ENCODE assay signal across 20 mouse cellular contexts in genomic region chr15:98486433-98487021, GRCm38 (mm10). TPM values are rescaled to one million over a fixed set of nuclear protein-coding genes. Genes with fewer than 3 reads are reported as not detected.
A peak's percentile ranks its signal among the peaks of the same experiment; 100 is the strongest.
DNase-seq lines count a peak whose midpoint lies in the region; ATAC-seq lines count a peak whose summit lies in the region.
"Had no signal": no experiment of that assay in that cellular context is flagged by ENCODE, and none has a peak within 500 bp of the region (broad histone marks: within the 10 kb centered on the region; RNA-seq: fewer than 3 reads in every experiment).

No protein-coding gene starts in this region.

- peak; percentile 21 for DNase-seq in thymus, postnatal 14 days
- no peak for DNase-seq in thymus, postnatal 4 days
- DNase-seq in CD4-positive helper T cell, adult 2 months (ENCODE audit: low read depth, low spot score), result peak; percentile 32
- no peak for DNase-seq in heart, postnatal 4 days
- no peak for DNase-seq in spleen, adult 18-20 months
- no peak for DNase-seq in cerebellum, adult 8-10 months
- DNase-seq: adrenal gland, adult 8-10 months; adrenal gland, postnatal 36 days; cerebellum, adult 2 months; cerebellum, postnatal 14 days; heart, adult 18-20 months; heart, postnatal 10 days had no signal

- peak; percentile 66 for ATAC-seq in common myeloid progenitor, adult 5-6 weeks (replicated peaks; ENCODE audit: low read depth, poor library complexity, severe bottlenecking)
- ATAC-seq: forebrain, embryonic 15.5 days; hindbrain, postnatal 0 days; intestine, embryonic 15.5 days had no signal

RNA-seq across cellular contexts. Expression of gene Lalba, which starts 4.0 kb away (rescaled TPM):
- not detected in 2 replicates for total RNA-seq in common myeloid progenitor, adult 5-6 weeks (2017)
- total RNA-seq in heart, postnatal 4 days (2021), result not detected
- total RNA-seq: adrenal gland, adult 8-10 months; adrenal gland, postnatal 36 days; G1E; gastrocnemius, adult 8-10 months; gastrocnemius, postnatal 4 days; hematopoietic stem cell, adult 5-6 weeks; hindbrain, postnatal 0 days had no signal

RNA-seq across cellular contexts. Expression of gene Olfr279, which starts 5.7 kb away (rescaled TPM):
- total RNA-seq in common myeloid progenitor, adult 5-6 weeks (2017), result not detected in 2 replicates
- not detected for total RNA-seq in heart, postnatal 4 days (2021)
- total RNA-seq: adrenal gland, adult 8-10 months; adrenal gland, postnatal 36 days; gastrocnemius, adult 8-10 months; gastrocnemius, postnatal 4 days; heart, adult 18-20 months; heart, postnatal 10 days; hematopoietic stem cell, adult 5-6 weeks; hindbrain, postnatal 0 days had no signal

RNA-seq across cellular contexts. Expression of gene OR5BS1P, which starts 16.8 kb away (rescaled TPM):
- not detected in 2 replicates for total RNA-seq in common myeloid progenitor, adult 5-6 weeks (2017)
- not detected for total RNA-seq in heart, postnatal 4 days (2021)
- total RNA-seq: adrenal gland, adult 8-10 months; adrenal gland, postnatal 36 days; gastrocnemius, adult 8-10 months; gastrocnemius, postnatal 4 days; heart, adult 18-20 months; heart, postnatal 10 days; hematopoietic stem cell, adult 5-6 weeks; hindbrain, postnatal 0 days had no signal

RNA-seq across cellular contexts. Expression of gene Olfr281, which starts 34.1 kb away (rescaled TPM):
- total RNA-seq in common myeloid progenitor, adult 5-6 weeks (2017), result not detected in 2 replicates
- not detected for total RNA-seq in heart, postnatal 4 days (2021)
- total RNA-seq: adrenal gland, adult 8-10 months; adrenal gland, postnatal 36 days; gastrocnemius, adult 8-10 months; gastrocnemius, postnatal 4 days; heart, adult 18-20 months; heart, postnatal 10 days; hematopoietic stem cell, adult 5-6 weeks; hindbrain, postnatal 0 days had no signal

RNA-seq across cellular contexts. Expression of gene Kansl2, which starts 47.5 kb away (rescaled TPM):
- total RNA-seq in common myeloid progenitor, adult 5-6 weeks (2017), result 57.1 and 63.0 TPM in 2 replicates
- 10 to 100 TPM; 88.8 to 93.8 TPM for total RNA-seq in heart, postnatal 4 days (2021)

Comparison
In these comparisons a context has a peak if more than half of its experiments do, and no peak if none do; other contexts are left out.
1. DNase-seq: peak in thymus, postnatal 14 days (single experiment) and CD4-positive helper T cell, adult 2 months (single experiment); none in thymus, postnatal 4 days (single experiment), heart, postnatal 4 days (single experiment), spleen, adult 18-20 months (0 of 2) and cerebellum, adult 8-10 months (single experiment).